Mouse (Mus musculus): Measurements from ENCODE around the gene Gm10961.

DNA sequence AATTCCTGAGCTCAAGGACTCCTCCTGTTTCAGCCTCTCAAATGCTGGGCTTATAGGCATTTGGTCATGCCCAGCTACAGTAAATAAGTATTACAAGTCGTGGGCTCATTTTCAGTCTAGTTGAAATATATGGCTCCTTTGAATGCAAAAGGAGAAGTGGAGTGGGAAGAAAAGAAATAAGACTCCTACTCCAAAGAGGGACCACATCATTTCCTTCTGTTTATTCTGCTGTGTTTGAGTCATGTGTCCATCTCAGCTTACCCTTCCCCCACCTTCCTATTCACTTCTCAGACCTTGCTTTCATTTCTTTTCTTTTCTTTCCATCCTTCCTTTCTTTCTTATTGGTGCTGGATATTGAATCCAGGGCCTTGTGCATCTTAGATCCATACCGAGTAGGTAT is 40.4 kb downstream of the Gm10961 start:
- TF ChIP-seq GATA1 (IDR thresholded peaks at IDR 0.05; ENCODE audit: borderline replicate concordance, low read length): no peak
- no peak for TF ChIP-seq FLI1 (IDR thresholded peaks at IDR 0.05; ENCODE audit: low read length)

Measured in megakaryocyte, embryonic 14.5 days (primary cell).